Mouse (Mus musculus) spleen, adult 2 months (tissue): ENCODE data around the gene Tcta. TPM values are rescaled to one million over a fixed set of nuclear protein-coding genes. Genes with fewer than 3 reads are reported as not detected.
"Not testable (repeated sequence)": the region's sequence is repeated elsewhere in the genome, so short reads cannot be mapped to it uniquely, and the experiment has no call there.

Source experiments
- DNase-seq, 2 experiments: peaks; one replicate each; pipeline versions ENCODE4 v3.0.0 to v3.0.0-alpha.2; 2012 to 2021; ENCODE audit warnings: low spot score in 2 of 2, low read depth in 1 of 2
- H3K27ac ChIP-seq: fragments of 200-500 bp; 2 replicates; pipeline ENCODE4 v1.5.1; 2012; ENCODE audit warnings: low read length, inconsistent platforms; ENCODE audit not compliant: insufficient read depth
- H3K27me3 ChIP-seq: fragments of 200-500 bp; 2 replicates; pipeline ENCODE4 v1.6.1; 2012; ENCODE audit warnings: mild to moderate bottlenecking, moderate library complexity, low read length, inconsistent platforms; ENCODE audit not compliant: control insufficient read depth, insufficient read depth
- H3K36me3 ChIP-seq: fragments of 200-500 bp; 2 replicates; pipeline ENCODE4 v1.6.1; 2012; ENCODE audit warnings: mild to moderate bottlenecking, low read length, inconsistent platforms; ENCODE audit not compliant: control insufficient read depth, insufficient read depth
- H3K4me1 ChIP-seq: fragments of 200-500 bp; 2 replicates; pipeline ENCODE4 v1.6.1; 2011; ENCODE audit warnings: inconsistent platforms; ENCODE audit not compliant: control insufficient read depth, insufficient read depth, insufficient read length
- H3K4me3 ChIP-seq: fragments of 200-500 bp; 2 replicates; pipeline ENCODE4 v1.5.1; 2011; ENCODE audit warnings: mild to moderate bottlenecking, inconsistent platforms; ENCODE audit not compliant: insufficient read depth, insufficient read length; ENCODE audit errors: extremely low read depth
- CTCF ChIP-seq: fragments of 200-500 bp; IDR thresholded peaks from 2 replicates; pipeline ENCODE4 v1.5.1; 2011; ENCODE audit warnings: mild to moderate bottlenecking, inconsistent platforms; ENCODE audit not compliant: insufficient read depth, insufficient read length, insufficient replicate concordance; ENCODE audit errors: extremely low read depth
- POLR2A ChIP-seq: fragments of 200-500 bp; IDR thresholded peaks from 2 replicates; pipeline ENCODE4 v1.6.1; 2011; ENCODE audit warnings: low read depth, low read length, inconsistent platforms
- WGBS: fragments of 180-500 bp; shearing (Covaris S2); methylation state at CpG from one replicate; pipeline ENCODE4 v1.1.7; 2018; 5-methylcytosine and 5-hydroxymethylcytosine counted together
- polyA plus RNA-seq: library from polyadenylated mRNA; depleted of rRNA; stranded (reverse); fragments of >200 nt; gene quantifications from 2 replicates; pipeline ENCODE4 v1.2.3, GENCODE M21; 2012

Gene Tcta
- polyA plus RNA-seq, 1 experiment: 17.9 TPM

DNA sequence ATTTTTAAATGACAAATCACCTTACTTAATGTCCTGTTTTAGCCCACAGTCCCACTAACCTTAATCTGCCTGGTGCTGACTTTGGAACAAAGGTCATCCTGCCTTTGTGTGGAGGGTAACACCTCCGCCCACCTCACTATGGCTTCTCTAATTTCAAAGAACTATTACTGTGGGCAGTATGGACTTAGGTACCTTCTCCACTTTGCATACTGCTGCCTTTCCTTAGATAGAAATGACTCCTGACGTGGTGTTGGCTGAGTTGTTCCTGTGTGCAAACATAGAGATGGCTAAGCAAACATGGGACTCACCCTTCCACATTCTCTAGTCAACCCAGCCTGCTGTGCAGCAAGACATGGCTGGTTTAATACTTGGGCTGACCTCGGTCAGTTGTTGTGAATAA, 4.1 kb downstream of the Tcta start:
- Histone ChIP-seq H3K27me3 (no peaks in the 10 kb centered on the region), H3K27ac (no peak overlapping the region), H3K4me3 (no peak overlapping the region), H3K4me1 (no peaks in the 10 kb centered on the region; the same call in 1 of the 2 replicates), H3K36me3 (peaks cover 7% of the 10 kb centered on the region)
- TF ChIP-seq CTCF (no peak), POLR2A (no peak)
- DNase-seq: no peak
- 93% methylated on average over 3 of the region's 3 CpGs for WGBS

DNA sequence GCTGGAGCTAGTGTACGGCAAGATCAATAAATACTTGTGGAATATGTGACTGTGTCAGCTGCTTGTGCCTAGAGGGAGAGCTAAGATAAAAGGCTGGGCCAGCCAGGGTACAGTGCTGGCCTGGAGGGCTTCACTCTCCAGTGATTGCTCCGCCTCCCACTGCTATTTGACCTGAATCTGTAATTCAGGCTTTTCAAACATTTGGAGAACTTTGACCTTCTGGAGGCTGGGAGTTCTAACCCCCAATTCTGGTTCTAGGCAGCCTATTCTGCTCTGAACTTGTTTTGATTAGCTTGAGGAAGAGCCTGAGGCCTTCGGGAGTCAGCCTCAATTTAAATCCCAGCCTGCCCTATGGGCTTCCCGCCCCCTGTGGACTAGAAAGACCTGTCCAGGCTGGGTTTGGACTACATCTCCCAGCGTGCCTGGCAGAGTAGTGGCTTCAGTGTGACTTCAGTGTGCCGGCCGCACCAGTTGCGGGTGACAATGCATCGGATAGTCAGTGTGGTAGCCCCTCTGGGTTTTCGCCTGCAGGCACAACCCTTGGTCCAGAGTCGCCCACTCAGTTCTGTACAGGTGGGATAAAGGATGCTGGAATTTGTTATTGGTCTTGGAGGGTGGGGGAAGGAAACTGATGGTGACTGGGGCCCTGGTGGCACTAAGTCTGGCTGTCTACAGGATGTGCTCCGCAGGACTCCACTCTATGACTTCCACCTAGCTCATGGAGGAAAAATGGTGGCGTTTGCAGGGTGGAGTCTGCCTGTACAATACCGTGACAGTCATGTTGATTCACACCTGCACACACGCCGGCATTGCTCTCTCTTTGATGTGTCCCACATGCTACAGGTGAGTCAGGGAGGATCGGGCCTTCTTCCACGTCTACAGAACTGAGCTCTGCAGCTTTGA, 9.3 kb downstream of the Tcta start, which contains the start of gene Amt:
TSS of gene Amt (plus strand) at position 401 of the 903 bp plus-strand sequence.
- no peaks in the 10 kb centered on the region for H3K27me3 ChIP-seq
- no peaks in the 10 kb centered on the region for H3K36me3 ChIP-seq
- DNase-seq: no peak
- H3K4me3 ChIP-seq: no peak within 1 kb of the TSS
- no peak within 1 kb of the TSS for H3K27ac ChIP-seq
- 85% methylated on average over 18 of the region's 18 CpGs for WGBS
- TF ChIP-seq CTCF: no peak
- no peak for TF ChIP-seq POLR2A
- H3K4me1 ChIP-seq: no peaks in the 10 kb centered on the region

- H3K27me3 ChIP-seq: no peaks in the 10 kb centered on the region
- H3K4me3 ChIP-seq: peak overlapping the region; percentile 59; the same call in 1 of the 2 replicates
- H3K4me1 ChIP-seq: 0 out of 2 replicates have a peak, but pooled peaks cover 2% of the 10 kb centered on the region
- no peak overlapping the region for H3K27ac ChIP-seq
- no peak for TF ChIP-seq POLR2A
- TF ChIP-seq CTCF: no peak
- no peak for DNase-seq
- 59% methylated on average over 6 of the region's 6 CpGs for WGBS
- no peaks in the 10 kb centered on the region for H3K36me3 ChIP-seq
Measured at GRCm38 (mm10) chr9:108290773-108291172, 15.2 kb downstream of the Tcta start.

DNA sequence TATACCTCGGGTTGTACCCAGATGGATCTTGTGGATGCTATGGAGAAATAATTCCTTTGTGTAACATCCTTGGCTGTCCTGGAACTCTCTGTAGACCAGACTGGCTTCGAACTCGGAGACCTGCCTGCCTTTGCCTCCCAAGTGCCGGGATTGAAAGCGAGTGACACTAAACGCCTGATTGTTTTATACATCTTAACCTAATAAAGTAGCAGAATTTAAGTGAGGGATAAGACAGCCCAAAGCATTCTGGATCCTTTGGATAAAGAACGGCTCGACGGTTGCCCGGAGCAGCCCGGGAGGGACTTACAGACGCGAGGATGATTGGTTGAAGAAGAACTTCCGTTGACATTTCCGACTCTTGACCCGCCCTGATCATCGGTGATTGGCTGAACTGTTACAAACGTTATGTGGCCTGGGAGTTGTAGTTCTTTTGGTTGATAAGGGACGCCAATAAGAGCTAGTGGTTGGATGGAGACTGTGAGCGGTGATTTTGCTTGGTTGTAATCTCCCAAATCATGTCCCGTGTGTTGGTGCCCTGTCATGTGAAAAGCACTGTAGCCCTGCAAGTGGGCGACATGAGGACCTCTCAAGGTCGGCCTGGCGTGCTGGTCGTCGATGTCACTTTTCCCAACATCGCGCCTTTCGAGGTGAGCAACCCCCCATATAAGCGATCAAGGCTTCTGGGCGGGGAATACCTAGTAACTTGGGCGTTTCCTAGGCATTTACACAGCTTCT, 15.8 kb downstream of the Tcta start, which contains the start of gene Nicn1:
TSS of gene Nicn1 (plus strand) at position 414 of the 735 bp plus-strand sequence.
- Histone ChIP-seq H3K27me3 (no peaks in the 10 kb centered on the region), H3K27ac (no peak within 1 kb of the TSS), H3K4me1 (0 out of 2 replicates have a peak, but pooled peaks cover 2% of the 10 kb centered on the region), H3K36me3 (no peaks in the 10 kb centered on the region), H3K4me3 (peak within 1 kb of the TSS; percentile 63)
- WGBS: 2% methylated on average over 32 of the region's 32 CpGs
- peak; percentile 88 to 93 for DNase-seq
- TF ChIP-seq POLR2A: peak; percentile 7; the same call in 1 of the 2 replicates
- TF ChIP-seq CTCF: no peak

GRCm38 (mm10) chr9:108289347-108289746, 16.6 kb downstream of the Tcta start:
- H3K27ac ChIP-seq: no peak overlapping the region

GRCm38 (mm10) chr9:108287526-108288238, 18.3 kb downstream of the Tcta start:
- not testable (repeated sequence) for H3K27ac ChIP-seq, H3K27me3 ChIP-seq, DNase-seq, H3K36me3 ChIP-seq, H3K4me1 ChIP-seq, H3K4me3 ChIP-seq
- WGBS: 68% methylated on average over 6 of the region's 6 CpGs

More at GRCm38 (mm10) chr9:108289347-108289746, 16.6 kb downstream of the Tcta start:
- Histone ChIP-seq H3K4me3 (no peak overlapping the region), H3K4me1 (0 out of 2 replicates have a peak, but pooled peaks cover 2% of the 10 kb centered on the region), H3K36me3 (no peaks in the 10 kb centered on the region), H3K27me3 (no peaks in the 10 kb centered on the region)
- TF ChIP-seq POLR2A (no peak), CTCF (no peak)
- WGBS: 64% methylated on average over 2 of the region's 2 CpGs
- DNase-seq: no peak
